Mouse (Mus musculus) spleen, adult 2 months (tissue): ENCODE measurements around the gene Ush2a.

Experiments used
- CTCF ChIP-seq: fragments of 200-500 bp; IDR thresholded peaks from 2 replicates; pipeline ENCODE4 v1.5.1; 2011; ENCODE audit warnings: mild to moderate bottlenecking, inconsistent platforms; ENCODE audit not compliant: insufficient read depth, insufficient read length, insufficient replicate concordance; ENCODE audit errors: extremely low read depth
- POLR2A ChIP-seq: fragments of 200-500 bp; IDR thresholded peaks from 2 replicates; pipeline ENCODE4 v1.6.1; 2011; ENCODE audit warnings: low read depth, low read length, inconsistent platforms

DNA sequence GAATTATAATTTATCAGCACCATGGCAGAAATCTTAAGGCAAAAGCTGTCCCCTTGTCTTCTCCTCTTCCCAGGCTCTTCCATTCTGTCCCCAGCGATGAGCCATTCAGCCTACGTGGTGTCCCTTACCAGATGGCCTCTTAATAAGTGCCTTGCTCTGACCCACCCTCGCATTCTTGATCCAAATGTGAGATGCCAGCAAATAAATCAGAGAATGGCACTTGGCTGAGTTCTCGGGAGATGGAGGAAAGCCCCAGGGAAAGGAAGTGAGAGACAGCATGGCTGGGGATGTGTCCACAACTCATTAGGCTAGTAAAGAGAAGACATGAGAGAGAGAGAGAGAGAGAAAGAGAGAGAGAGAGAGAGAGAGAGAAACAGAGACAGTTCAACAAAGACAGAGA lies 305.7 kb downstream of the Ush2a start:
- no peak for TF ChIP-seq POLR2A
- TF ChIP-seq CTCF, result no peak
